Mouse (Mus musculus): ENCODE results near the gene Cfdp1.
"Not testable (repeated sequence)": the region's sequence is repeated elsewhere in the genome, so short reads cannot be mapped to it uniquely, and the experiment has no call there.

Gene Cfdp1

GRCm38 (mm10) chr8:111855977-111856376 lies 1.9 kb upstream of the Cfdp1 start:
- DNase-seq (ENCODE audit: low spot score) = no peak

GRCm38 (mm10) chr8:111853219-111853618 lies 872 bp downstream of the Cfdp1 start:
- DNase-seq (ENCODE audit: low spot score) = not testable (repeated sequence)

- DNase-seq (ENCODE audit: low spot score) = no peak
Observed at GRCm38 (mm10) chr8:111846746-111847145, 7.3 kb downstream of the Cfdp1 start.

- no peak for DNase-seq (ENCODE audit: low spot score)
Observed at GRCm38 (mm10) chr8:111835540-111835939, 18.6 kb downstream of the Cfdp1 start.

- no peak for DNase-seq (ENCODE audit: low spot score)
Observed at GRCm38 (mm10) chr8:111834011-111834410, 20.1 kb downstream of the Cfdp1 start.

DNA sequence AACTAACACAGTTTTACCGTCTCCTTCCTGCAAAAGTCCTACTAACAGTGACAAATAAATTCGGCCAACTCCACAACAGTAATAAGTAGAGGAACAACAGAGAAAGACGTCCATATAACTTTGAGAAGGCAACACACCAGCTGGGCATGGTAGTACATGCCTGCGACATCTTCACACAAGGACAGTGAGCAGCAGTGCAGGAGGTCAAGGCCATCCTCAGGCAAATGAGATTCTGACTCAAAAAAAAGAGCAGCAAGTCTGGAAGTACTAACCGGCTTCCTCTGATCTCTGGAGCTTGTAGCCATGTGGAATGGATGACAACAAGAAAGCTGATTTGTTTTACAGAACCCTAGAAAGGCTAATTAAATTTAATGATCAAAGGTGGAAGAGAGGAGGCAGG lies 21.1 kb downstream of the Cfdp1 start:
- no peak for DNase-seq (ENCODE audit: low spot score)

- no peak for DNase-seq (ENCODE audit: low spot score)
Observed at GRCm38 (mm10) chr8:111831996-111832395, 22.1 kb downstream of the Cfdp1 start.

- DNase-seq (ENCODE audit: low spot score) = no peak
Observed at GRCm38 (mm10) chr8:111828595-111828994, 25.5 kb downstream of the Cfdp1 start.

DNA sequence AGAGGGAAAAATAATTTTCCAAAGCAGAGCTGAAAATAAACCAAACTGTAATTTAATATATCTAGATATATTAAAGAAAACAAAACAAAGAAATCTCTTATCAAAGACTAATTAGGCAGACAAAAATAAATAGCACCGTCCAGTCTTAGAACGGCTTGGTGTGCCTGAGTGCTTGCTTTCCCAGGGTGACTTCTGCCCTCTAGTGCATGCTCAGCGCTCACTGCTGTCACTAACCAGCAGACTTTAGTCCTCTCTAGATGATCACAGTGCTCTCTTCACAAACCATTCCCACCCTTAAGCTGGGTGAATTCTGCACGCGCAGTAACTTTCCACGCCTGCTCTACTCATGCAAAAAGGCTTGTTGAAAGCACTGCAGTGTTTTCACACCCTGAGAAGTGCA lies 28.9 kb downstream of the Cfdp1 start:
- no peak for DNase-seq (ENCODE audit: low spot score)

DNA sequence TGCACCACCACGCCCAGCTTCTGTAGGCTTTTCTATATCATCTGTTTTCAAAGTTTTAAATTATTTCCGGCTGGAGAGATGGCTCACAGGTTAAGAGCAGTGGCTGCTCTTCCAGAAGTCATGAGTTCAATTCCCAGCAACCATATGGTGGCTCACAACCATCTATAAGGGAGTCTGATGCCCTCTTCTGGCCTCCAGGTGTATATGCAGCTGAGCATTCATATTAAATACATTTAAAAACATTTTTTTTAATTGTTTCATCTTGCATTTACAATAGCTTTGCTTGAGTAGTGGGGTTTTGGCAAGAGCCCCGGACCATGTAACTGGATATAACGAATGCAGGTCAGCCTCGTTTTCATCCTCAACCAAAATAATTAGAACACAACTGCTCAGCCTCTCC lies 29.8 kb downstream of the Cfdp1 start:
- DNase-seq (ENCODE audit: low spot score) = no peak

GRCm38 (mm10) chr8:111821199-111821598 lies 32.9 kb downstream of the Cfdp1 start:
- no peak for DNase-seq (ENCODE audit: low spot score)

DNA sequence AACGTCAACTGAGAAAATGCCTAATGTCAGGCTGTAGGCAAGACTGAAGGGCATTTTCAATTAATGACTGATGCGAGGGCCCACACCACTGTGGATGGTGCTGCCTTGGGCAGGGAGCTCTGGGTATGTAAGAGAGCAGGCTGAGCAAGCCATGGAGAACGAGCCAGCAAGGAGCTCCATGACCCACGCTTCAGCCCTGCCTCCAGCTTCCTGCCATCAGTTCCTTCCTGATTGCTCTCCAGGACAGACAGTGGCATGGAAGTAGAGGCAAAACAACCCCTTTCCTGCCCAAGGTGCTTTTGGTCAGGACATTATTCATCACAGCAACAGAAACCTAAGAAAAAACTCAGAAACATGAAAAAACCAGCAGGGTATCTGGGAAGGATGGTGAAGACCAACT lies 33.4 kb downstream of the Cfdp1 start:
- DNase-seq (ENCODE audit: low spot score) = no peak

DNA sequence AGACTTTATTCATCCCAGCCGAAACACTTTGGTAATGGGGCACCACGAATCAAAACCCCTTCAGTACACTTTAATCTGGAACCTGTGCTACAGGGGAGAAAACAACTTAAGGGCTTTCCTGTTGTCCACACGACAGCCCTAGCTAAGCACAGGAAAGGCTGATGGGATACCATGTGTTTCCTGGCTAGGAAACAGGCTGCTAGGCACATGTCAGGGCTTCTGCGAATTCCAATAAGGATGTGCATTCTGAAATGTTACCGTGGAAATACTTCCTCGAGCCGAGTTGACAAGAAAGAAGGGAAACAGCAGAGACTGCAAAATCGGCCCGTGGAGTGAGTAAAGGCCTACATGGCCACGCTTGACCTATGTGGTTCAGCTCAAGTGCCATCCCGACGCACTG lies 34.1 kb downstream of the Cfdp1 start:
- DNase-seq (ENCODE audit: low spot score) = no peak

DNA sequence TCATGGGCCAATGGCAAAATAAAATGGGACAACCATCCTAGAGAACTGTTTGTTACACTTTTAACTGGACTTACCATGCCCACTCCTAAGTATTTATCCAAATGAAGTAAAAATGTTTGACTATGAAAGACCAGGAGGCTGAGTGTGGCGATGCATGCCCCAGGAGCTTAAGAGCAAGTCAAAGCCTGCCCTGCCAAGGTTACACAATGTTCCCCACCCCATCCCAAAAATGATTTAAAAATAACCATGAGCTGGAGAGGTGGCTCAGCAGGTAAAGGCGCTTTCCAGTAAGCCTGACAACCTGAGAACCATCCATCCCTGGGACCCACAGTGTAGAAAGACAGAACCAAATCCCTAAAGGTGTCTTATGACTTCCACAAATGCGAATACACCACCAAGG lies 35.5 kb downstream of the Cfdp1 start:
- no peak for DNase-seq (ENCODE audit: low spot score)

GRCm38 (mm10) chr8:111815078-111815477 lies 39.0 kb downstream of the Cfdp1 start:
- no peak for DNase-seq (ENCODE audit: low spot score)

DNA sequence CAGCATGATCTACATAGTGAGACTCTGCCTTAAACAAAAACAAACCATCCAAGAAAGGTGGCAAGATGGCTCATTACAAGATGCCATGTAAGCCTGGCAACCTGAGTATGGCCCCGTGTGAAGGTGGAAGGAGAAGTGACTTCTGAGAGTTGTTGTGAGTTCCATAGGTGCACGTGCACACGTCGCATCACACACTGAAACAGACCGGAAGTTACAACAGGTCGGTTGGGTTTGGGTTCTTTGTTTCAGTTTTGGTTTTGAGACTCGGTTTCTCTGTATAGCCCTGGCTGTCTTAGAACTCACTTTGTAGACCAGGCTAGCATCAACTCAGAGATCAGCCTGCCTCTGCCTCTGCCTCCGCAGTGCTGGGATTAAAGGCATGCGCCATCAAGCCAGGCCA lies 40.3 kb downstream of the Cfdp1 start:
- no peak for DNase-seq (ENCODE audit: low spot score)

DNA sequence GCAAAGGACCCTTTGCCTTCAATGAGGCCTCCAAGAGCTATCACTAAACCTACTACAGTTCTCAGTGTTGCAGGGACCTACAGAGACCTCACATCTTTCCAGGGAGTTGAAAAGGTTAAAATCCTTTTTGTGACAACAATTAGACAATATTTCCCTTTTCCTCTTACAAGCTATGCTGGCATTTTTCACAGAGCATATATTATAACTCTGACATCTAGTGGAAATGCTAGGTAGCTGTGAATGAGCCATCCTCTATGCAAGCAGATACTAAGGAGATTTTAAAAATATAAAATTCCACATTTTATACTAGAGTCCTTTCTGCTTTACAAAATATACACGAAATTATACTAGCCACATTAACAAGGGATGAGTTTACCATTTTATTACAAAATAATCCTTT lies 41.3 kb downstream of the Cfdp1 start:
- DNase-seq (ENCODE audit: low spot score) = no peak

- DNase-seq (ENCODE audit: low spot score) = no peak
Observed at GRCm38 (mm10) chr8:111810656-111811336, 43.3 kb downstream of the Cfdp1 start.

GRCm38 (mm10) chr8:111808891-111809622 lies 45.0 kb downstream of the Cfdp1 start:
- no peak for DNase-seq (ENCODE audit: low spot score)

GRCm38 (mm10) chr8:111808006-111808405 lies 46.1 kb downstream of the Cfdp1 start:
- DNase-seq (ENCODE audit: low spot score) = no peak

- no peak for DNase-seq (ENCODE audit: low spot score)
Observed at GRCm38 (mm10) chr8:111803362-111803761, 50.7 kb downstream of the Cfdp1 start.

GRCm38 (mm10) chr8:111802256-111802655 lies 51.8 kb downstream of the Cfdp1 start:
- no peak for DNase-seq (ENCODE audit: low spot score)

DNA sequence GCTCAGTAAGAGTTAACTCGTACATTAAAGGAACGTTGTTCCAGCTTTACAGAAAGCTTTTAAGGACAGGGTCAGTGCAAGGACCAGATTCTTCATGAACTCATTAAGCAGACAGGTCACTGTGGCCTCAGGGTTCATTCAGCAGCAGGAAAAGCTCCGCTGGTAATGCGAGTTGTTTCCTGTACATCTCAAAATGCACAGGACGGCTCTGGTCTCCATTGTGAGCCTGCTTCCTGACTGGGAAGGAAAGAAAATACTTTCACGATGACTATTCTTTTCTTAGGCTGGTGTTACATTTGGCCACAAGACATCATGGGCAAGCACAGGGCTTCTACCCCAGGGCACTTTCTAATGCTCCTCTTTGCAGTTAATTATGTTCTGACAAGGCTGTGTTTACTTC lies 52.6 kb downstream of the Cfdp1 start:
- DNase-seq (ENCODE audit: low spot score) = no peak

GRCm38 (mm10) chr8:111796528-111796927 lies 57.6 kb downstream of the Cfdp1 start:
- DNase-seq (ENCODE audit: low spot score) = no peak
